Mouse (Mus musculus): ENCODE data around the gene Dmd. TPM values are rescaled to one million over a fixed set of nuclear protein-coding genes. Genes with fewer than 3 reads are reported as not detected.

Dmd gene
- polyA plus RNA-seq (2014; fragmentation: Nextera tagmentation; extraction: Ambion mirVana) = 30.9 and 32.1 TPM in 2 replicates

GRCm38 (mm10) chrX:82948630-82949029, at the start of gene Dmd:
TSS of gene Dmd (plus strand) at chrX:82948870.
- Histone ChIP-seq H3K27me3 (replicated peaks; ENCODE audit: control insufficient read depth, insufficient read depth, low read length) (no peaks in the 10 kb centered on the region), H3K4me2 (ENCODE audit: low read length) (no peak within 1 kb of the TSS), H3K27ac (ENCODE audit: low read depth) (no peak within 1 kb of the TSS), H3K4me3 (ENCODE audit: low read depth, low read length) (no peak within 1 kb of the TSS), H3K36me3 (ENCODE audit: control insufficient read depth, insufficient read depth, low read length) (no peaks in the 10 kb centered on the region), H3K4me1 (replicated peaks; ENCODE audit: control insufficient read depth, insufficient read depth, low read length) (no peaks in the 10 kb centered on the region), H3K9me3 (ENCODE audit: control insufficient read depth, low read length) (no peaks in the 10 kb centered on the region), H3K9ac (ENCODE audit: low read length) (no peak within 1 kb of the TSS)
- ATAC-seq (replicated peaks; ENCODE audit: low FRiP score, low TSS enrichment, low read depth) (no peak), DNase-seq (ENCODE audit: low spot score) (no peak)
- WGBS = 54% methylated on average over 3 of the region's 3 CpGs

GRCm38 (mm10) chrX:82901515-82901914, 47.2 kb upstream of the Dmd start:
- Histone ChIP-seq H3K27me3 (replicated peaks; ENCODE audit: control insufficient read depth, insufficient read depth, low read length) (no peaks in the 10 kb centered on the region), H3K9me3 (ENCODE audit: control insufficient read depth, low read length) (no peaks in the 10 kb centered on the region), H3K27ac (ENCODE audit: low read depth) (no peak overlapping the region), H3K9ac (ENCODE audit: low read length) (no peak overlapping the region), H3K4me2 (ENCODE audit: low read length) (no peak overlapping the region), H3K4me3 (ENCODE audit: low read depth, low read length) (no peak overlapping the region), H3K4me1 (replicated peaks; ENCODE audit: control insufficient read depth, insufficient read depth, low read length) (no peaks in the 10 kb centered on the region), H3K36me3 (ENCODE audit: control insufficient read depth, insufficient read depth, low read length) (no peaks in the 10 kb centered on the region)
- ATAC-seq (replicated peaks; ENCODE audit: low FRiP score, low TSS enrichment, low read depth) (no peak), DNase-seq (ENCODE audit: low spot score) (no peak)

GRCm38 (mm10) chrX:82987683-82988082, 39.0 kb downstream of the Dmd start:
- Histone ChIP-seq H3K27ac (ENCODE audit: low read depth) (no peak overlapping the region), H3K9me3 (ENCODE audit: control insufficient read depth, low read length) (no peaks in the 10 kb centered on the region), H3K36me3 (ENCODE audit: control insufficient read depth, insufficient read depth, low read length) (no peaks in the 10 kb centered on the region), H3K27me3 (replicated peaks; ENCODE audit: control insufficient read depth, insufficient read depth, low read length) (no peaks in the 10 kb centered on the region), H3K4me1 (replicated peaks; ENCODE audit: control insufficient read depth, insufficient read depth, low read length) (no peaks in the 10 kb centered on the region), H3K4me2 (ENCODE audit: low read length) (no peak overlapping the region), H3K9ac (ENCODE audit: low read length) (no peak overlapping the region), H3K4me3 (ENCODE audit: low read depth, low read length) (no peak overlapping the region)
- 96% methylated on average over 1 of the region's 1 CpGs for WGBS
- ATAC-seq (replicated peaks; ENCODE audit: low FRiP score, low TSS enrichment, low read depth) (no peak), DNase-seq (ENCODE audit: low spot score) (no peak)

- 80% methylated on average over 1 of the region's 1 CpGs for WGBS
- DNase-seq (ENCODE audit: low spot score) (no peak), ATAC-seq (replicated peaks; ENCODE audit: low FRiP score, low TSS enrichment, low read depth) (no peak)
- Histone ChIP-seq H3K4me1 (replicated peaks; ENCODE audit: control insufficient read depth, insufficient read depth, low read length) (no peaks in the 10 kb centered on the region), H3K4me3 (ENCODE audit: low read depth, low read length) (no peak overlapping the region), H3K9me3 (ENCODE audit: control insufficient read depth, low read length) (no peaks in the 10 kb centered on the region), H3K27me3 (replicated peaks; ENCODE audit: control insufficient read depth, insufficient read depth, low read length) (no peaks in the 10 kb centered on the region), H3K9ac (ENCODE audit: low read length) (no peak overlapping the region), H3K4me2 (ENCODE audit: low read length) (no peak overlapping the region), H3K27ac (ENCODE audit: low read depth) (no peak overlapping the region), H3K36me3 (ENCODE audit: control insufficient read depth, insufficient read depth, low read length) (no peaks in the 10 kb centered on the region)
These were observed 101.5 kb downstream of the Dmd start for GRCm38 (mm10) chrX:83050190-83050589.

GRCm38 (mm10) chrX:83116171-83116876, 167.7 kb downstream of the Dmd start:
- H3K9ac ChIP-seq (ENCODE audit: low read length) = no peak overlapping the region
- DNase-seq (ENCODE audit: low spot score) (no peak), ATAC-seq (replicated peaks; ENCODE audit: low FRiP score, low TSS enrichment, low read depth) (no peak)
- no peaks in the 10 kb centered on the region for H3K4me1 ChIP-seq (replicated peaks; ENCODE audit: control insufficient read depth, insufficient read depth, low read length)
- 45% methylated on average over 2 of the region's 2 CpGs for WGBS
- H3K9me3 ChIP-seq (ENCODE audit: control insufficient read depth, low read length) = no peaks in the 10 kb centered on the region
- H3K27me3 ChIP-seq (replicated peaks; ENCODE audit: control insufficient read depth, insufficient read depth, low read length) = no peaks in the 10 kb centered on the region
- no peak overlapping the region for H3K4me2 ChIP-seq (ENCODE audit: low read length)
- H3K36me3 ChIP-seq (ENCODE audit: control insufficient read depth, insufficient read depth, low read length) = no peaks in the 10 kb centered on the region
- H3K4me3 ChIP-seq (ENCODE audit: low read depth, low read length) = no peak overlapping the region
- peak overlapping the region; percentile 40 for H3K27ac ChIP-seq (ENCODE audit: low read depth)

- H3K4me3 ChIP-seq (ENCODE audit: low read depth, low read length) = no peak overlapping the region
- H3K4me2 ChIP-seq (ENCODE audit: low read length) = no peak overlapping the region
- no peaks in the 10 kb centered on the region for H3K4me1 ChIP-seq (replicated peaks; ENCODE audit: control insufficient read depth, insufficient read depth, low read length)
- ATAC-seq (replicated peaks; ENCODE audit: low FRiP score, low TSS enrichment, low read depth) = no peak
- no peak for DNase-seq (ENCODE audit: low spot score)
- H3K9me3 ChIP-seq (ENCODE audit: control insufficient read depth, low read length) = no peaks in the 10 kb centered on the region
- no peak overlapping the region for H3K9ac ChIP-seq (ENCODE audit: low read length)
- WGBS = 54% methylated on average over 2 of the region's 2 CpGs
- H3K36me3 ChIP-seq (ENCODE audit: control insufficient read depth, insufficient read depth, low read length) = no peaks in the 10 kb centered on the region
- H3K27ac ChIP-seq (ENCODE audit: low read depth) = no peak overlapping the region
- H3K27me3 ChIP-seq (replicated peaks; ENCODE audit: control insufficient read depth, insufficient read depth, low read length) = no peaks in the 10 kb centered on the region
These were observed 168.5 kb downstream of the Dmd start for GRCm38 (mm10) chrX:83117198-83117597.

GRCm38 (mm10) chrX:83220563-83220962, 271.9 kb downstream of the Dmd start:
- H3K36me3 ChIP-seq (ENCODE audit: control insufficient read depth, insufficient read depth, low read length) = no peaks in the 10 kb centered on the region
- H3K9me3 ChIP-seq (ENCODE audit: control insufficient read depth, low read length) = no peaks in the 10 kb centered on the region
- 77% methylated on average over 2 of the region's 2 CpGs for WGBS
- no peak for DNase-seq (ENCODE audit: low spot score)
- H3K9ac ChIP-seq (ENCODE audit: low read length) = no peak overlapping the region
- H3K4me1 ChIP-seq (replicated peaks; ENCODE audit: control insufficient read depth, insufficient read depth, low read length) = no peaks in the 10 kb centered on the region
- no peak overlapping the region for H3K27ac ChIP-seq (ENCODE audit: low read depth)
- H3K4me3 ChIP-seq (ENCODE audit: low read depth, low read length) = no peak overlapping the region
- H3K4me2 ChIP-seq (ENCODE audit: low read length) = no peak overlapping the region
- no peak for ATAC-seq (replicated peaks; ENCODE audit: low FRiP score, low TSS enrichment, low read depth)
- H3K27me3 ChIP-seq (replicated peaks; ENCODE audit: control insufficient read depth, insufficient read depth, low read length) = no peaks in the 10 kb centered on the region

- WGBS = 57% methylated on average over 1 of the region's 1 CpGs
- no peaks in the 10 kb centered on the region for H3K9me3 ChIP-seq (ENCODE audit: control insufficient read depth, low read length)
- DNase-seq (ENCODE audit: low spot score) (no peak), ATAC-seq (replicated peaks; ENCODE audit: low FRiP score, low TSS enrichment, low read depth) (no peak)
- no peaks in the 10 kb centered on the region for H3K4me1 ChIP-seq (replicated peaks; ENCODE audit: control insufficient read depth, insufficient read depth, low read length)
- H3K4me3 ChIP-seq (ENCODE audit: low read depth, low read length) = no peak overlapping the region
- H3K27me3 ChIP-seq (replicated peaks; ENCODE audit: control insufficient read depth, insufficient read depth, low read length) = no peaks in the 10 kb centered on the region
- H3K27ac ChIP-seq (ENCODE audit: low read depth) = no peak overlapping the region
- H3K36me3 ChIP-seq (ENCODE audit: control insufficient read depth, insufficient read depth, low read length) = no peaks in the 10 kb centered on the region
- no peak overlapping the region for H3K9ac ChIP-seq (ENCODE audit: low read length)
- H3K4me2 ChIP-seq (ENCODE audit: low read length) = no peak overlapping the region
These were observed 272.4 kb downstream of the Dmd start for GRCm38 (mm10) chrX:83221050-83221449.

GRCm38 (mm10) chrX:83487598-83487997, 538.9 kb downstream of the Dmd start, which contains the start of gene Tsga8:
TSS of gene Tsga8 (minus strand) at chrX:83487924.
- no peaks in the 10 kb centered on the region for H3K36me3 ChIP-seq (ENCODE audit: control insufficient read depth, insufficient read depth, low read length)
- DNase-seq (ENCODE audit: low spot score) (no peak), ATAC-seq (replicated peaks; ENCODE audit: low FRiP score, low TSS enrichment, low read depth) (no peak)
- H3K9me3 ChIP-seq (ENCODE audit: control insufficient read depth, low read length) = no peaks in the 10 kb centered on the region
- no peaks in the 10 kb centered on the region for H3K27me3 ChIP-seq (replicated peaks; ENCODE audit: control insufficient read depth, insufficient read depth, low read length)
- H3K27ac ChIP-seq (ENCODE audit: low read depth) = no peak within 1 kb of the TSS
- H3K4me3 ChIP-seq (ENCODE audit: low read depth, low read length) = no peak within 1 kb of the TSS
- H3K4me1 ChIP-seq (replicated peaks; ENCODE audit: control insufficient read depth, insufficient read depth, low read length) = no peaks in the 10 kb centered on the region
- H3K9ac ChIP-seq (ENCODE audit: low read length) = no peak within 1 kb of the TSS
- 95% methylated on average over 15 of the region's 15 CpGs for WGBS
- H3K4me2 ChIP-seq (ENCODE audit: low read length) = no peak within 1 kb of the TSS

Measured in intestine, embryonic 14.5 days (tissue).